Comparison of ENCODE assay signal across 8 mouse cellular contexts in the genomic region with DNA sequence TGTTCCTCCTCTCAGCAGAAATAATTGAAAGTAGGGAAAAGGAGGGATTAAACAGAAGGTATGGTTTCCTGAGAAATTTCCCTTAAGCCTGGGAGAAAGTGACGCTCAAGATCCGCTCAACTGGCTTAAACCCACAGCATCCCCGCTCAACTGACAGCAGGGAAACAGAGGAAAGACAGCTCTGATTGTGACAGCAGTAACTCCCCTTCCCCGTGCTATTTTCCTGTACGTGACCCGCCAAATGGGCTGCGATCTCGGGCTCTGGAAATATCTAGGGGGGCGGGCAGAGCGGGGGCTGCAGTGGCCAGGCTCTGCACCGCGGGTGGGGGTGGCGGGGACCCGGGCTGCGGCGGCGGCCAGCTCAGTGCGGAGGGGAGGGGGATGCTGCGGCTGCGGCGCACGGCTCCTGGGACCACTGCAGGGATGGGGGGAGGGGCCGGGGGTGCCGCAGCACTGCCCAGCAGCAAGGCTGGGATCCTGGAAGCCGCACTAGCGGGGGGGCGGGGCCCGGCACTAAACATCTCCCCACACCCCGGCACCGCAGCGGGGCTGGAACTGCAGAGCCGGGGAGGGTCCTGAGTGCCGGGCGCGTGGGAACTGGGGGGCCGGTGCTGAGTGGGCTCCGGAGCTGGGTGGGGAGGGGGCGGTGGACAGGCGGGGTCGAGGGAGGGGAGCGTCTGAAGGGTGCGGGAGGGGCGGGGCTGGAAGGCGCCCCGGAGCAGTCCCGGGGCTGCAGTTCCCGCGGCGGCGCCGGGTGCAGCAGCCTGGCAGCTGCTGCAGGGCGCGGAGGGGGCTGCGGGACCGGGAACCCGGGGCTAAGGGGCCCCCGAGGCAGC. TPM values are rescaled to one million over a fixed set of nuclear protein-coding genes. Genes with fewer than 3 reads are reported as not detected.
DNase-seq lines count a peak whose midpoint lies in the region; ATAC-seq lines count a peak whose summit lies in the region.

No protein-coding gene starts in this region.

- peaks cover 24% of the 10 kb centered on the region for H3K36me3 ChIP-seq in erythroblast, embryonic 14.5 days (ENCODE audit: control insufficient read depth)
- peaks cover 37% of the 10 kb centered on the region for H3K36me3 ChIP-seq in heart, embryonic 15.5 days

- H3K4me3 ChIP-seq in erythroblast, embryonic 14.5 days (replicated peaks): peak overlapping the region; percentile 84
- peak overlapping the region; percentile 94 for H3K4me3 ChIP-seq in heart, embryonic 15.5 days

- no peaks in the 10 kb centered on the region for H3K9me3 ChIP-seq in erythroblast, embryonic 14.5 days (ENCODE audit: control insufficient read depth, low read length)
- H3K9me3 ChIP-seq in heart, embryonic 15.5 days (replicated peaks): no peaks in the 10 kb centered on the region

- no peak for ATAC-seq in erythroblast, adult 5-6 weeks (replicated peaks; ENCODE audit: low FRiP score, poor library complexity, severe bottlenecking)
- ATAC-seq in heart, embryonic 15.5 days (replicated peaks; ENCODE audit: insufficient number of reproducible peaks, insufficient read depth, low FRiP score, low read depth): peak; percentile 47

- H3K4me2 ChIP-seq in heart, embryonic 15.5 days: peak overlapping the region; percentile 88

- H3K27me3 ChIP-seq in erythroblast, embryonic 14.5 days (ENCODE audit: control insufficient read depth): 0 out of 2 replicates have a peak, but pooled peaks cover 3% of the 10 kb centered on the region
- no peaks in the 10 kb centered on the region for H3K27me3 ChIP-seq in heart, embryonic 15.5 days

- peak; percentile 61 for DNase-seq in CD4-positive helper T cell, adult 2 months (ENCODE audit: low read depth, low spot score)
- DNase-seq in cerebellum, adult 9-11 months: peak; percentile 71
- peak; percentile 61 for DNase-seq in liver
- DNase-seq in retina, embryonic 14.5 days (ENCODE audit: low spot score): peak; percentile 70
- no peak for DNase-seq in layer of hippocampus, adult 11-12 months (ENCODE audit: low spot score)

- peaks cover 29% of the 10 kb centered on the region for H3K4me1 ChIP-seq in erythroblast, embryonic 14.5 days (ENCODE audit: control insufficient read depth)
- peaks cover 53% of the 10 kb centered on the region for H3K4me1 ChIP-seq in heart, embryonic 15.5 days (replicated peaks)

- peak overlapping the region; percentile 92 for H3K27ac ChIP-seq in heart, embryonic 15.5 days

- peak overlapping the region; percentile 91 for H3K9ac ChIP-seq in heart, embryonic 15.5 days

- 2% methylated on average over 37 of the region's 57 CpGs for WGBS in heart, embryonic 15.5 days

RNA-seq across cellular contexts. Expression of a gene that starts 0.7 kb away (rescaled TPM):
- polyA plus RNA-seq in erythroblast, embryonic 14.5 days (2012): 0.35 and 0.38 TPM in 2 replicates
- 4.0 and 9.8 TPM in 2 replicates for total RNA-seq in erythroblast, adult 5-6 weeks (2015; ENCODE audit: low replicate concordance)
- total RNA-seq in erythroblast, adult 5-6 weeks (2017; ENCODE audit: low replicate concordance): 12.7 and 14.6 TPM in 2 replicates
- polyA plus RNA-seq in heart, embryonic 15.5 days (2015; fragmentation: Nextera tagmentation; extraction: Ambion mirVana): 75.7 and 76.8 TPM in 2 replicates

RNA-seq across cellular contexts. Expression of a gene that starts 43.3 kb away (rescaled TPM):
- not detected in 2 replicates for polyA plus RNA-seq in erythroblast, embryonic 14.5 days (2012)
- 0.38 and 0.84 TPM in 2 replicates for total RNA-seq in erythroblast, adult 5-6 weeks (2015; ENCODE audit: low replicate concordance)
- 2.8 and 9.6 TPM in 2 replicates for total RNA-seq in erythroblast, adult 5-6 weeks (2017; ENCODE audit: low replicate concordance)
- 1.4 and 1.9 TPM in 2 replicates for polyA plus RNA-seq in heart, embryonic 15.5 days (2015; fragmentation: Nextera tagmentation; extraction: Ambion mirVana)

RNA-seq across cellular contexts. Expression of a gene that starts 58.8 kb away (rescaled TPM):
- 0.80 and 1.5 TPM in 2 replicates for polyA plus RNA-seq in erythroblast, embryonic 14.5 days (2012)
- total RNA-seq in erythroblast, adult 5-6 weeks (2015; ENCODE audit: low replicate concordance): 69.8 and 80.1 TPM in 2 replicates
- 25.0 and 32.7 TPM in 2 replicates for total RNA-seq in erythroblast, adult 5-6 weeks (2017; ENCODE audit: low replicate concordance)
- polyA plus RNA-seq in heart, embryonic 15.5 days (2015; fragmentation: Nextera tagmentation; extraction: Ambion mirVana): 13.8 and 17.8 TPM in 2 replicates

Comparison
In these comparisons a context has a peak if more than half of its experiments do, and no peak if none do; other contexts are left out.
1. RNA of a gene that starts 0.7 kb away (polyA plus RNA-seq): 75.7 to 76.8 TPM in heart, embryonic 15.5 days; 0.35 to 0.38 TPM in erythroblast, embryonic 14.5 days; every median in the first group is over 10 times any median in the second.